Mouse (Mus musculus) thymus, postnatal 14 days (tissue): ENCODE data around the gene Kcnh4.
A peak's percentile ranks its signal among the peaks of the same experiment; 100 is the strongest.

Experiments used
- DNase-seq: peaks from one replicate; pipeline ENCODE4 v3.0.0; 2021

Gene Kcnh4

DNA sequence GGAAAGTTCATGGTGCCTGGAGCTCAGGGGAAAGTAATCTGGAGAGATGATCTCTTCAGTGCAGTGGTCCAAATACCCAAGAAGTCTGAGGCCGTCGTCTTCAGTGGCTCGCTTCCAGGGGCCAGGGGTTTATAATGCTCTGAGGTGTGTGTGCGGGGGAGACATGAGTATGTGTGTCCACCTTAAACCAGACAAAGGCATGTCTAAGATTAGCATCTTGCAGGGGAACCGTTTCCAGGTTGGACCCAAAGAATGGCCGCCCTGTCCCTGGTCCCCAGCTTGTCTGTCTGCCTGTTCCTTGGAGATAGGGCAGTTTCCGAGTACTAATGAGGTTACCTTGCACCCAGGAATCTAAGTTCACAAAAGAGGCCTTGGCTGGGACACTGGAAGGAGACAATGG, 3.1 kb upstream of the Kcnh4 start, which contains the start of gene Hcrt:
Gene Hcrt (minus strand): TSS at position 101 of the 400 bp plus-strand sequence.
- DNase-seq = no peak

DNA sequence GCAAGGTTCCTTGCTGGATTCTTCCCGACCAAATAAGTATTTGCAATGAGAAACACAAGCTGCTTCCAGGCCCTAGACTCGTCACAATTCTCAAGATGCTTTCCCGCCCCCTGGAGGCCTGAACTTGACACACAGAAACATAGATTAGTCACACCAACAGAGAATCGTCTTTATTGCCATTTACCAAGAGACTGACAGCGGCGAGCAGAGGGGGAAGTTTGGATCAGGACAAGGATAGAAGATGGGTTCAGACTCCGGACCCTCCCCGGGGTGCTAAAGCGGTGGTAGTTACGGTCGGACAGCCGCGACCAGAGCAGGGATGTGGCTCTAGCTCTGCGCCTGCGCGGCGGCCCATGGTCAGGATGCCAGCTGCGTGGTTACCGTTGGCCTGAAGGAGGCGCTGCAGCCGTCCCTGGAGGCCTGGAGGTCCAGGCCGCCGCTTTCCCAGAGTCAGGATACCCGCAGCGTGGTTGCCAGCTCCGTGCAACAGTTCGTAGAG, 1.9 kb upstream of the Kcnh4 start:
- peak; percentile 79 for DNase-seq

DNA sequence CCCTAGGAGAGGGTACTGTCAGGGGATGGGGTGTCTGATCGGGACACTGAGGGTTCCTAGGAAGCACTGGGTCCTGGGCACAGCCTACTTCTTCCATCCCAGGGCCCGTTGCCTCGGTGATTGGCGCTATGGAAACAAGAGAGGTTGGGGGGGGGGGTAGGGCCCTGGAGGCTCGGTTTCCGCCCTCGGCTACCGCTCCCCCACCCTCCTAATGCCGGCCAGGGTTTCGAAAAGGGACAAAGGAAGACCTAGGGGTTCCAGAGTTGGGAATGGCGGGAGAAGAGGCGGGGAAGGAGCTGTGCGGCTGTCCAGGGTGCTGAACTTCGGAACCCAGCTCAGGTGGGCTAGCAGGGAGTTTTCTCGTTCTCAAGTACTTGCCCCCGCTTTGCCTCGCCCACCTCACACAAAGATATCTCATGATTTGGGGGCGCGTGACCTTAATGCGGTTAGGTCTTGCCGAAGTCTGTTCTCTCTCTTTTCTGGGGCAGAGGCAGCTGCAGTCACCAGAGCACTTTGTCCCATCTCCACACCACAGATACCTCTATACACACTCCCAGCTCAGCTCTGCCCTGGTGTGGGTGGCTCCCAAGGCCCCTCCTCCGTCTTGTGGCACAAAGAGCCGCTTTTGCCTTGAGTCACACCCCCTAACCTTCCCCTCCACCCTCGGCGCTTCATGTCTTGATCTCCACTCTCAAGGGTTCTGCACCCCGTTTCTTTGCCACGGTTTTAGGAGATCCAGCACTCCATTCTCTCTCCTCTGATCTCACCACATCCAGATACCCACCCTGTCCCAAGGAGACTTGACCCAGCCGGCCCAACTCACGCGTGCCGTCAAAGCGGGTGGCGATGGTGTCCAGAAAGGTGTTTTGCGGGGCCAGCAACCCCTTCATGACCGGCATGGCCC, 783 bp downstream of the Kcnh4 start:
- peak; percentile 55 for DNase-seq

DNA sequence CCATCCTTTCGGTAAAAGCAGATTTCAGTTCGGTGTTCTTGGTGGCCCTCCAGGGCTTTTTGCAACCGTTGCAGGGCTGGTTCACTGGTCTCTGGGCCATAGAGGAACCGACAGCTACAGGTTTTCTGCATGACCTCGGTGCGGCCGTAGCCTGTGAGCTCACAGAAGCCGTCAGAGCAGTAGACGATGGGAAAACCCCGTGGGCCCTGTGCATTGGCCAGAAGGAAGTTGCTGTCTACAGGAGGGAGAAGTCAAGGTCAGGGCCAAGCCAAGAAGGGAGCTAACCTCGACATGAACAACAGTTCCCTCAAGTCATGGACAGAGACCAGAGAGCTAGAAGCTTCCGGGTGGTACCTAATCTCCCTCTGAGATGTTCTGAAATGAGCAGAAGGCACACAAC, 2.2 kb downstream of the Kcnh4 start:
- no peak for DNase-seq

DNA sequence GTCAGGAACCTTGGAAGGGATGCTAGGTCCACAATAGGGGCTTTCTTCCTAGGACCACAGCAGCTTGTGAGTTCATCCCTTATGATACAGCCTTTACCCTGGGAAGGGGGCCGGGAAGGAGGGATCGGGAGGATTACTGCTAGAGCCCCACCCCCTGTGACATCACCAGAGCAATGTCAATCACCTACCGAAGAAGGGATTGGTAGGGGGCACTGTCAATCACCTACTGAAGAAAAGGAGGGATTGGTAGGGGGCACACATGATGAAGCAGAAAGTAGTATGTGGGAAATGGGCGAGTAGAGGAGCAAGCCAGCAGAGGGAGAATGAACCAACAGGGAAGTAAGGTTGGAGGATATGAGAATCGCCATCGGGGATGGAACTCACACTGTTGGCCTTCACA, 3.3 kb downstream of the Kcnh4 start:
- DNase-seq = no peak

DNA sequence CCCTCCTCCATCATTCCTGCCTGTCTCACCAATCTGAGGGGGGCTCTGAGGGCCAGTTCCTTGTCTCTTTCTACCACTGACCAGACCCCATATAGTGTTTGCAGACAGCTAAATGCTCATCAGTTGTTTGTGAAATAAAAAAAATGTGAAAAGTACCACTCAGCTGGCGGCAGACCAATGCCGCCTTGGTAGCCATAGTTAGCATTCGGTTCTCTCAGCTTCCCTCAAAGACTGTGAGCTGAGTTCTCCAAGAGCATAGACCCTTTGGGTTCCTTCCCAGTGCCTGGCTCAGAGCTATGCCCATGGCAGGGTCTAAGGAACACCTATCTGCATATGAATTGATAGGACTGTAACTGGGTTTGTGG, 5.1 kb downstream of the Kcnh4 start:
- no peak for DNase-seq

DNA sequence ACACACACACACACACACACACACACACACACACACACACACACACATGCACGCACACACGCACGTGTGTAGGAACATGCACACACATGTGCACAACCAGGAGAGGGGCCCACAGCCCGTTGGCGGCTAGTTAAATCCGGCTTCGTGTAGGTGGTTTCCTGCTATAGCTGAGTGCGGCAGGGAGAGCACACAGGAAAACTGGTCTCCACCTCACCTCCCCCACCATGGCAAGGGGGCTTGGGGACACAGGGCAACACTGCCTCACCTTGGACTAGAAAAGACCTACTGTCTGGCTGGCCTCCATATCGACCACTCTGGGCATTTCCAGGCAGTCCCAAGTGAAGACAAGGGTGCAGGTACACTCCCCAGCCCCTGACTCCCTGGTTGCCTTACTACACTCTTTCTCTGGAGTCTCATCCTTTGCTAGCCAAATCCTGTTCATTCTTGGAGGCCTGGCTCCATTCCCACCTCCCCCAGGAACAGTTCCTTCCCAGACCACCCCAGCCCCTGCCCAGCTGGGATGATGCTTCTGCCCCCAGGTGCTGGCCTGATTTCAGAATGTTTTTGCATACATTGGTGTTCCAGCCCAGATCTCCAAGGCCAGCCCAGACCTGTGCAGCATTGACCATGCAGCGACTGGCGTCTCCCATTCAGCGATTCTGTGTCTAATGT, 5.6 kb downstream of the Kcnh4 start:
- no peak for DNase-seq

DNA sequence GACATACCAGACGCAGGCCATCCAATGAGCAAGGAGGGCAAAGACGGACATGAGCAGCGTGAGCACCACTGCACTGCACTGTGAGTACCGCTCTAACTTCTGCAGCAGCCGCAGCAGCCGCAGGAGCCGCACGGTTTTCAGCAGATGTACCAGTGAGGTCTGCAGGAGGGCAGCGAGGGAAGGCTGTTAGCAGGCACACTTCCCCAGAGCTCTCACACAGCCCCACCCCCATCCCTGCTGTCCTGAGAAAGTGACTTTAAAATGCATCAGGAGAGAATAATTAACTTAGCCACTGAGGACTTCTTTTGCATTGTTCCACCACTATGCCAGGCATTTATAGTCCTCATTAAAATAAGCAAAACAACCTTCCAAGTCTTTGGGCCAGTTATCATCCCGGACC, 7.4 kb downstream of the Kcnh4 start:
- no peak for DNase-seq

DNA sequence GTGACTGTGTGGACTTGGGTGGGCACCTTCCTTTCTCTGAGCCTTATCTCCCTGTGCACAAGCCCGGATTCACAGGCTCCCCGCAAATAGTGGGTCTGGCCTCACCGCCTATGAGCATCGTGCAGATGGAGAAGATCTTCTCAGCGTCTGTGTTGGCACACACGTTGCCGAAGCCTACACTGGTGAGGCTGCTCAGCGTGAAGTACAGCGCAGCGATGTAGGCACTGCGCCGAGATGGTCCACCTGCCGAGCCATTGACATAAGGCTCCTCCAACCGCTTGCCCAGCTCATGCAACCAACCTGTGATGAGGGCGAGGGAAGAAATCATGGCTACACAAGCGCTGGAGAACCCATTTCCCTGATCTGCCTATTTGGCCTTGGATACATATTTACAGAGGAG, 9.6 kb downstream of the Kcnh4 start:
- DNase-seq = no peak

DNA sequence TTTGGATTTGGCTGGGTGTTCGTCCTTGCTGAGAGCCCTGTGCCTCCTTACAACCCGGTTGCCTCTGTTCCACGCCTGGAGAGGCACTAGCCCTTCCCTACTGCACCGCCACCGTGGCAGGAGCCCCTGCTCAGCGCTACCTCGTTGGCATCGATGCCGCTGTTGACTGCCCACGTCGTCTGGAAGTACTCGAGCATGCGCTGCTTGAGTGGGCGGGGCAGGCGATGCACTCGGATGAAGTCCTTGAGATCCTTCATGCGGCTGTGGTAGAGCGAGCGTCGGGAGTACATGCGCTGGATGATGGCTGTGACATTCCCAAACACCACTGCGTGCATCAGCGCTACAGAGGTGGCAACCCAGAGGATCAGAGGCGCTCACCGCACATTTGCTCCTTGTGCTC, 10.3 kb downstream of the Kcnh4 start:
- DNase-seq = no peak

DNA sequence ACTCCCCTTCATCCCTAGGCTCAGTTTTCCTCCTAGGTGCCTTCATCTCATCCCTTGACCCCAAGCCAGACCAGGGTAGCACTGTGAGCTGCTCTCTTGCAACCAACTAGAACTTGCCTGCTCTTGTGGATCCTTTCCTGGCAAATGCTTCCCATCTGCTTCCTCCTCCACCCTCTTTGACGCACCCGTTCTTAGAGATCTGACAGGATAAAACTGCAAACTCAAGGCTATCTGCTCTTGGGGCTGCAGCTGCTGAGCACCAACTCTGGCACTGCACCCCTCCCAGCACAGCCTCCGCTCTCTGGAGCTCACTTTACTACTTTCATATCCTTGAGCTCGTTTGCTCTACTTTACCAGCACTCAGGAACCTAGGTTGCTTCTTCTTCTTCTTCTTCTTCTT, 11.1 kb downstream of the Kcnh4 start:
- no peak for DNase-seq

DNA sequence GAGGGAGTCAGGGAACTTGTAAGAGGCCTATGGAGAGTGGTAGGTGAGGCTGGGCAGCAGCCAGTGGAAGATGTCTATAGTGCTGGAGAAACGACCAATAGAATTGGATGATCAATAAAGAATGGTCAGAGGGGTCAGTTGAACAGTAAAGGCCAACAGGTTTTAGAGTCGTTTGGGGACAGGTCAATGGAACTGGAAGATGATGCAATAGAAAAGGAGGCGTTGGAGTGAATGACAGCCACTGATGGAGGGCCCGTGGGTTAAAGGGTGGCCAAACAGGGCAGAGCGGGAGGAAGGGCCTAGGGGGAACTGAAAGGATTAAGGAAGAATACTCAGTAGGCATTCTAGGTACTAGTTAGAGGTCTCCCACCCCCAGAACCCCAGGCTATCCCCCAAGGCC, 12.6 kb downstream of the Kcnh4 start:
- DNase-seq = no peak

DNA sequence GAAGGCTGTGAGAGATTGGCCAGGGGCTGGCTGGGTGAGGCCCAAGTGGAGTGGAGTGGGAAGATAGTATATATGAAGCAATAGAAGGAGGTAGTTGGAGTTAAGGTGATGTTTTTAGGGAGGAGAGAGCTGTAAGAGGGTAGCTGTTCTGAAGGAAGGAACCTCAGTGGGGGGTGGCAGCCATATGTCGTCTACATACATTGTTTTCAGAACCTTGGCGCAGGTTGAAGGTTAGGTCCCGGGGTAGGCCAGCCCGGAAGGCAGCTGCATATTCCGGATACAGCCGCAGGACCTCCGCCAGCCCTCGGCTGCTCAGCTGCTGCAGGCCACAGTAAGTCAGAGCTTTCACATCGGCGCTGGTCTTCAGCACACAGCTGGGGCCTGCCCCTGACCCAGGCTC, 13.2 kb downstream of the Kcnh4 start:
- DNase-seq = no peak

DNA sequence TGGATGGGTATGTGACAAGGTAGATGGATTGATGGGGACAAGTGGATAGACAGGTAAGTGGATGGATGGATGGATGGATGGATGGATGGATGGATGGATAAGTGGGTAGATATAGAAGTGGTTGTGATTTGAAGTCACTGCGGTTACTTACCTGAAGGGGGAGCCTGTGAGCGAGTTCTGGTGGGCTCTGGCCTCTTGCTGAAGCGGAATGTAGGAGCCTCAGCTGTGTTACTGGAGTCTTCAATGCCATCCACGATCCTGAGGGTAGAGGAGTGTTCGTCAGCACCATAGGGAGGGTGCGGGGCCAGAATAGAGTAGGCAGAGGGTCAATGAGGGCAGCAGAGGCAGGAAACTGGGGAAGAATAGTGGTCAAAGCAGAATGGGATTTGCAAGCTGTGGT, 14.7 kb downstream of the Kcnh4 start:
- peak; percentile 66 for DNase-seq

DNA sequence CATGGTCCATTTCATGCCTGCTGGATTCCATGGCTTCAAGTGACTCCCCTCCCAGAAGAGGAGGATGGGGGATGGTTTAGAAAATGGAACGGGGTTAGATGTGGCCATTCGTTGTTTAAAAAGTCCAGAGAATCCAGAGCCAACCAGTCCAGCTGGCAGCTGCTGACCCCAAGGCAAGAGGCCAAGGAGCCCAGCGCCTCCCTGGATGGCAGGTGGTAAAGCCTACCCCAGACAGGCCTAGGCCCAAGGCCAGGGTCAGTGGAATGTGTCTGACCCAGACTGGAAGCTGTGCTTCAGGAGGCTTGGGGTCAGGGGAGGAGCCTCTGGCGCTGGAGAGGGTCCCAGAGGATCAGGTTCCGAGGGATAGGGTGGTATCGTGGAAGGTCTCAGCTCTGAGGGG, 18.4 kb downstream of the Kcnh4 start:
- no peak for DNase-seq

DNA sequence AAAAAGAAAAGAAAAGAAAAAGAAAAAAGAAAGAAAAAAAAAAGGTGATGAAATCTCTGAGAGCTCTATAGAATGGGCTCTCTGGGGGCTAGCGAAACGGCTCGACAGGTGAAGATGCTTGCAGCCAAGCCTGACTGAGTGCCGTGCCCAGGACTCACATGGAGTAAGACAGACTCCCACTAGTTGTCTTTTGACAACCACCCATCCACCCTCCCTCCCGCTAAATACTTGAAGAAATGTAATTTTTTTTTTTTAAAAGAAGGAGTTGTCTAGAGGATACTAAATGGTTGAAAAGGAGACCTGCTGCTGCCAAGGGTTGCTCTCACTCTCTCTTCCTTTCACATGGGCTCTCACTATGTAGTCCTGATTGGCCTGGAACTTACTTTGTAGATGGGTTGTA, 21.0 kb downstream of the Kcnh4 start:
- DNase-seq = peak; percentile 34

DNA sequence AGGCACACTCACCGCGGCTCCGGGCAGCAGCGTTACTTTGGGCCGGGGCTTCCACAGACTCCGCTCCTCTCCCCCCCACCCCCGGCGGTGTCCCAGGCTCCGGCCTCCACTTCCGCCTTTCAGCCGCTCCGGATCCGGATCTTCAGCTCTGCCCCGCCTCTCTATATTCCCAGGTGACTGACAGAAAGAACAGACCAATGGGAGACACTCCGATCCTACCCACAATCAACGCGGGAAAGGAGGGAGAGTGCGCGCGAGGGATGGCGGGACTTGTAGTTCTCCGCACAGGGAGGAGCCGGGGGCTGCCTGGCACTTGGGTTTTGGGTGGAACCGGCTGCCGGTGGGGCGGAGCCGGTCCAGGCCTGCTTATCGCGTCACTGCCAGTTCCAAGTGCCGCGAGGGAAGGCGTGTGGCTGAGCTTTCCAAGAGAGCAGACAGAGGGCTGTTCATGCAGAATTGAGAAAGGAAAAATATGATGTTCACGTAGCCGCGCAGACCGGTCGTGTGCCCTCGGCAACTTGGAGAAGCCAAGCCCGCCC, 21.6 kb downstream of the Kcnh4 start, which contains the start of gene Rab5c:
Gene Rab5c (minus strand): TSS at position 150 of the 539 bp plus-strand sequence.
- DNase-seq = peak; percentile 98

DNA sequence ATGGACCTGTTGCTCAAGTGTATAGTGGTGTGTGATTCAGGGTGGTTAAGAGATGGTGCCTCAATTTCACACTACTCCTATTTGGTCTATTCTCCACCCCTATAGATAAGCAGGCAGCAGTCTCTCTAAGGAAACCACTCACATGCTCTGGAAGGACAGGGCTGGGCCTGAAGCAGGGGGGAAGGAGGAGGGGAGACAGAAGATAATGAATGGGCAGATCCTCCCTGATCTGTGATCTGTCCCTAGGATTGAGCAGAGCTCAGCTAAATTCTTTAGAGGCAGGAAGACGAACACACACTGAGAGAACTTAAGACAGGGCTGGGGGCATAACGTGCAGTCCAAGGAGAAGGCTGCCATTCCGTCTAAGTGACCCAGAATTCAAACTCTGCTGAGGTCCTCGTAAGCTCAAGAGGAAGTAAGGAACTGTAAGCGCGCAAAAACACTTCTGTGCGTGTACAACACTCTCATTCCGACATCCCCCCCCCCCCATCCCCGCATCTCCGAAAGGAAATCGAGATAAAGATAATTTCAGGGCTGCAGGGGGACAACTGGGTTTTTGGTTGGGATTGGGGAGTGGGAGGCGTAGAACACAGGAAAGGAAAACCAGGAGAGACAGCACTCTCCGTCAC, 22.5 kb downstream of the Kcnh4 start:
- no peak for DNase-seq

DNA sequence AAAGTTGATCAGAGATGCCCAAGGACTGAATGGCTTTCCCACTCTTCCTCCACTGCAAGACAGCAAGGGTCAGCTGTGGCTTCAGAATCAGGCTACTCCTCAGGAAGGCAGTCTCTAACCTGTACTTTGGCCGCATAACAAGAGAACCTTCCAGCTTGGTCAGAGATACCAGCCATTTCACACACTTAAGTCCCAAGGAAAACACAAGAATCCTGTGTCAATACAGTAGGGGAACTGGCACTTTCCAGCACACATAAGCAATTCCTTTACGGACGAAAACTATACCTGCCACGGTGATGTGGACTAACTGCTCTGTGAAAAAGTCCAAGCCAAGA, 23.0 kb downstream of the Kcnh4 start:
- no peak for DNase-seq

DNA sequence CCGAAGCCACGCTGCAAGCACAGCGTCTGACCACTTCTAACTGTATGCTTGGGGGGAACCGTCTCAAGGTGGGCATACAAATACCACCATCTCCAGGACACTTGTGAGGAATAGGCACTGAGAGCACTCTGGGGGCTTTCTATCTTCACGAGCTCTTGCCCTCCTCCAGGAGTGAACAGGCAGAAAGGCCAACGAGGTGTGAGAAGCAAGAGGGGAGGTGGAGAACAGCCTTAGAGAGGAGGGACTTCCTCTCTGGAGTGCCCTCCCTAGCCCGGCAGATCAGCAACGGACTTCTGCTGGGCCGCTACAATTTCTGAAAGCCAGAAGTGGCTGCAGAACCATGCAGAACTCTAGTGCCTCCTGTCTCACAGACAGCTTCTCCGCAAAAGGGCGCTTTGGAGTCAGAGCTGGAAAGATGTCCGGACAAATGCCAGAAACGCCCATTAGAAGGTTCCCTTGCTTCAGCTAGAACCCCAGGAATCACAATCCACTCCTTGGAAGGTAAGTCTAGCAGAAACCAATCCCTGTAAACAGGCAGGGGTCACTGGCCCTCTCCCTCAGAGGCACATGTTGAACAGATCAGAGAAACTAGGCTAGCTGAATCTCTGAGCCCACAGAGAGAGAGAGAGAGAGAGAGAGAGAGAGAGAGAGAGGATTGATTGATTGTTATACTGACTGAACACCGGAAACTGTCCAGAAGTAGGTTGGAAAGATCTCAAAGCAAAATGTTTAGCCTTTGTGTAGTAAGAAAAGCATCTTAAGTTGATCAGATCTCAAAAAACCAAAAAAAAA, 23.6 kb downstream of the Kcnh4 start:
- no peak for DNase-seq

DNA sequence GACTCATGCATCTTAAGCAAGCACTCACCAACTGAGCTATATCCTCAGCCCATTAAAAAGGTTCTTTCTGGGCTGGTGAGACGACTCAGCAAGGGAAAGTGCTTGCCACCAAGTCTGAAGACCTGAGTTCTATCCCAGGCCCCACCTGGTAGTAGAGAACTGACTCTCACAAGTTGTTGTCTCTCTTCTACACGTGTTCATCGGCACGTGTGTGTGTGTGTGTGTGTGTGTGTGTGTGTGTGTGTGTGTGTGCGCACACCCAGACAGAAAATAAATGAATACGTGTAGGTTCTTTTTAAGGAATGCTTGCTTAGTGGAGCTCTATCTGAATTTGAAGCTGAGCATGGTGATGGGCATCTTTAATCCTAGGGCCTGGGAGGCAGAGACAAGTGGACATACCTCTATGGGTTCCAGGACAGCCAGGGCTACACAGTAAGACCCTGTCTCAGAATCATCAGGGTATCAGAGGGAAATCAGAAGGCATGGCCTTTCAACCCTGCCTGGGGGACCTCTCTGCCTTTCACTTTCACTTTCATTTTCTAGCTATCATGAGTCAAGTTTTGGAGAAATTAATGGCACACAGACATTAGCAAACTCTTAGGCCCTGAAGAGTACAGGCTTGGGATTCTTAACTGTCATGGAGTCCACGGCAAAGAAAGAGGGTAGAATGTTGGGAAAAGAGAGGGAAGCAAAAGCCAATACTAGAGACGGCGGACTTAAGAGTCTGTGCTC, 24.4 kb downstream of the Kcnh4 start:
- no peak for DNase-seq
